Mouse (Mus musculus): Measurements from ENCODE around the gene Ost4.

DNA sequence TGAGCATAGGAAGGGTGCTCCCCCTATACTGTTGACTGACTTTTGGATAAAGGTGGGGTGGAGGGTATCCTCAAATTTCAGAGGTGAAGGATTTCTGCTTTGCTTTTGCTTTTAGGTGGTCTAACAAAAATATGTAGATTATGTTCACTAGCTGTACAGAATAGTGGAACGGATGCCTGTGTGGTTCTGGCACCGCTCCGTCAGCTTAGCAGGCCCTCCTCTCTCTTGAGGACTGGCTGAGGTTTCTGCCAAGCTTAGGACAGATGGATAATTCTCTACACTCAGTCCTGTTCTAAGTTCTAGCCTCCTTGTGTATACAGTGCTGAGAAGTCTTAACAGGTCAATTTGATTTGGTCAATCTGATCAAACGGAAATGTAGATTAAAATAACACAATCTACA, 42.9 kb upstream of the Ost4 start:
- TF ChIP-seq CHD2 (IDR thresholded peaks at IDR 0.05; ENCODE audit: low read length): no peak; the same call in 1 of the 2 replicates
- TF ChIP-seq E2F4 (IDR thresholded peaks at IDR 0.05; ENCODE audit: borderline replicate concordance, low read depth, low read length): no peak
- TF ChIP-seq CTCF (IDR thresholded peaks at IDR 0.05 in 2 of 3, conservative IDR thresholded peaks at IDR 0.05 in 1 of 3; ENCODE audit: control insufficient read depth in 1 of 3, insufficient read depth in 1 of 3, low read depth in 2 of 3, low read length in 3 of 3, poor library complexity in 1 of 3, severe bottlenecking in 1 of 3): no peak
- TF ChIP-seq TAL1 (IDR thresholded peaks at IDR 0.05; ENCODE audit: low read length): no peak
- TF ChIP-seq EP300 (IDR thresholded peaks at IDR 0.05; ENCODE audit: low read depth in 1 of 2, low read length in 2 of 2): no peak
